In the genomic region with DNA sequence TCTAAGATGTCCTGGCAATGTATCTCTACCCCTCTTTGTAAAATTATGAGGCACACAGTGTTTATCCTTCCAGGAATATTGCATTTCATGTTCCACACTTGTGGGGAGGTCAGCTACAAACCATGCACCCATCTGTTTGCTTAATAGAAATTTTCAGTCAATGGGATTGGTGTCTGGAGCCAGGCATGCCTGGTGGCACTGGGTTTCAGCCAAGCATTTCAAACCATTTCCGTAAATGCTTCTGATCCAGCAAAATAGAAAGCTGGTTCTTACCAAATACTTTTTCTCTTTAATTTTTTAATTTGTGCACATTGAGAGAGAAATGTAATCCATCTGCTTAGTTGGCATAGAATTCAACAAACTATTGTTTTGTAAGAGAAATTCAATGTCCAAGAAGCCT, we compare ENCODE assay signal across 19 mouse cellular contexts.
A peak's percentile ranks its signal among the peaks of the same experiment; 100 is the strongest.
DNase-seq lines count a peak whose midpoint lies in the region; ATAC-seq and TF ChIP-seq lines count a peak whose summit lies in the region.
"Had no signal": no experiment of that assay in that cellular context is flagged by ENCODE, and none has a peak within 500 bp of the region (broad histone marks: within the 10 kb centered on the region; RNA-seq: fewer than 3 reads in every experiment).

No protein-coding gene starts in this region.

- H3K4me2 ChIP-seq in forebrain, embryonic 14.5 days (ENCODE audit: low read length): no peak overlapping the region
- H3K4me2 ChIP-seq in forebrain, embryonic 12.5 days: no peak overlapping the region
- no peak overlapping the region for H3K4me2 ChIP-seq in liver, embryonic 12.5 days
- H3K4me2 ChIP-seq: embryonic facial prominence, embryonic 12.5 days; forebrain, embryonic 15.5 days; heart, embryonic 12.5 days had no signal

- H3K36me3 ChIP-seq in forebrain, embryonic 14.5 days (ENCODE audit: control insufficient read depth, insufficient read depth, low read length): no peaks in the 10 kb centered on the region
- no peaks in the 10 kb centered on the region for H3K36me3 ChIP-seq in forebrain, embryonic 12.5 days (replicated peaks)
- no peaks in the 10 kb centered on the region for H3K36me3 ChIP-seq in liver, embryonic 12.5 days
- H3K36me3 ChIP-seq: embryonic facial prominence, embryonic 12.5 days; forebrain, embryonic 15.5 days; heart, embryonic 12.5 days; limb, embryonic 10.5 days had no signal

- 76% methylated on average over 1 of the region's 1 CpGs for WGBS in forebrain, embryonic 14.5 days
- WGBS in forebrain, embryonic 12.5 days: 95% methylated on average over 1 of the region's 1 CpGs
- WGBS in liver, embryonic 12.5 days (ENCODE audit: insufficient replicate concordance): 76% methylated on average over 1 of the region's 1 CpGs

- no peaks in the 10 kb centered on the region for H3K4me1 ChIP-seq in forebrain, embryonic 14.5 days (ENCODE audit: control insufficient read depth, insufficient read depth, low read length)
- H3K4me1 ChIP-seq in forebrain, embryonic 12.5 days: no peaks in the 10 kb centered on the region
- H3K4me1 ChIP-seq in liver, embryonic 12.5 days: no peaks in the 10 kb centered on the region
- H3K4me1 ChIP-seq: embryonic facial prominence, embryonic 12.5 days; forebrain, embryonic 15.5 days; heart, embryonic 12.5 days had no signal

- H3K4me3 ChIP-seq in forebrain, embryonic 14.5 days (ENCODE audit: low read depth, low read length): no peak overlapping the region
- no peak overlapping the region for H3K4me3 ChIP-seq in forebrain, embryonic 12.5 days (replicated peaks)
- no peak overlapping the region for H3K4me3 ChIP-seq in layer of hippocampus, adult 2 months
- H3K4me3 ChIP-seq in liver, embryonic 12.5 days: no peak overlapping the region
- H3K4me3 ChIP-seq: embryonic facial prominence, embryonic 12.5 days; forebrain, embryonic 15.5 days; heart, embryonic 12.5 days; limb, embryonic 10.5 days had no signal

- no peak for ATAC-seq in forebrain, embryonic 14.5 days
- no peak for ATAC-seq in forebrain, embryonic 12.5 days (ENCODE audit: low FRiP score)
- ATAC-seq in liver, embryonic 12.5 days: no peak
- ATAC-seq: forebrain, embryonic 15.5 days had no signal

- H3K27me3 ChIP-seq in forebrain, embryonic 14.5 days (replicated peaks; ENCODE audit: control insufficient read depth, insufficient read depth, low read length): no peaks in the 10 kb centered on the region
- H3K27me3 ChIP-seq in forebrain, embryonic 12.5 days: no peaks in the 10 kb centered on the region
- no peaks in the 10 kb centered on the region for H3K27me3 ChIP-seq in liver, embryonic 12.5 days (replicated peaks)
- H3K27me3 ChIP-seq: embryonic facial prominence, embryonic 12.5 days; forebrain, embryonic 15.5 days; heart, embryonic 12.5 days had no signal

- H3K9ac ChIP-seq in forebrain, embryonic 14.5 days (ENCODE audit: low read length): no peak overlapping the region
- no peak overlapping the region for H3K9ac ChIP-seq in forebrain, embryonic 12.5 days
- no peak overlapping the region for H3K9ac ChIP-seq in liver, embryonic 12.5 days
- H3K9ac ChIP-seq: embryonic facial prominence, embryonic 12.5 days; forebrain, embryonic 15.5 days; heart, embryonic 12.5 days; liver, embryonic 14.5 days had no signal

- no peaks in the 10 kb centered on the region for H3K9me3 ChIP-seq in forebrain, embryonic 14.5 days (replicated peaks; ENCODE audit: control insufficient read depth, low read length)
- H3K9me3 ChIP-seq in forebrain, embryonic 12.5 days: no peaks in the 10 kb centered on the region
- no peaks in the 10 kb centered on the region for H3K9me3 ChIP-seq in liver, embryonic 12.5 days (replicated peaks)
- H3K9me3 ChIP-seq: embryonic facial prominence, embryonic 12.5 days; forebrain, embryonic 15.5 days; heart, embryonic 12.5 days; limb, embryonic 10.5 days had no signal

- no peak for TF ChIP-seq CTCF in layer of hippocampus, adult 2 months (conservative IDR thresholded peaks at IDR 0.05)

- DNase-seq in forebrain, embryonic 14.5 days (ENCODE audit: low spot score): peak; percentile 42
- DNase-seq in brain, adult 2 months (ENCODE audit: low read depth, low spot score): peak; percentile 56
- peak; percentile 27 for DNase-seq in cerebellum, adult 9-10 months
- peak in 1 of 2 experiments; percentile 60 for DNase-seq in layer of hippocampus, adult 2 months (ENCODE audit: low spot score in 2 of 2)
- DNase-seq in liver: no peak
- no peak for DNase-seq in adrenal gland, adult (ENCODE audit: inconsistent age in 2 of 2, low spot score in 1 of 2)
- DNase-seq: adrenal gland, postnatal 25 days; B cell, adult 2 months; gastrocnemius, postnatal 10 days; heart, postnatal 36 days; lung, postnatal 10 days; thymus, adult 18-20 months had no signal

- H3K27ac ChIP-seq in forebrain, embryonic 14.5 days (ENCODE audit: low read depth, low read length): no peak overlapping the region
- H3K27ac ChIP-seq in forebrain, embryonic 12.5 days: no peak overlapping the region
- peak overlapping the region; percentile 80 for H3K27ac ChIP-seq in layer of hippocampus, adult 2 months
- H3K27ac ChIP-seq in liver, embryonic 12.5 days: no peak overlapping the region
- H3K27ac ChIP-seq: embryonic facial prominence, embryonic 12.5 days; forebrain, embryonic 15.5 days; limb, embryonic 10.5 days; liver, embryonic 14.5 days had no signal

Comparison
In these comparisons a context has a peak if more than half of its experiments do, and no peak if none do; other contexts are left out.
1. DNase-seq: peak in forebrain, embryonic 14.5 days (single experiment), brain, adult 2 months (single experiment) and cerebellum, adult 9-10 months (single experiment); none in liver (single experiment) and adrenal gland, adult (0 of 2).